8 mouse cellular contexts compared by ENCODE assay signal in genomic region chr17:53478066-53478857, GRCm38 (mm10). TPM values are rescaled to one million over a fixed set of nuclear protein-coding genes. Genes with fewer than 3 reads are reported as not detected.
A peak's percentile ranks its signal among the peaks of the same experiment; 100 is the strongest.
DNase-seq lines count a peak whose midpoint lies in the region; ATAC-seq and TF ChIP-seq lines count a peak whose summit lies in the region.

No protein-coding gene starts in this region.

- no peak for ATAC-seq in forebrain, embryonic 15.5 days (replicated peaks)
- peak; percentile 24; the same call in 1 of the 2 replicates for ATAC-seq in liver, embryonic 14.5 days (ENCODE audit: insufficient read depth)
- no peak; the same call in 1 of the 2 replicates for ATAC-seq in stomach, postnatal 0 days (ENCODE audit: low FRiP score, low TSS enrichment)

- peak; percentile 45 for DNase-seq in cerebellum, adult 9-10 months
- no peak for DNase-seq in cerebellum, adult 18-20 months
- no peak for DNase-seq in ES-E14 (ENCODE audit: low read depth, low spot score)
- peak; percentile 12 to 73 (median 13) for DNase-seq in liver, embryonic 14.5 days (ENCODE audit: low read depth in 3 of 3, low spot score in 3 of 3)
- DNase-seq in stomach, postnatal 0 days (ENCODE audit: low spot score) = peak; percentile 16
- no peak for DNase-seq in adrenal gland, postnatal 4 days (ENCODE audit: low spot score in 2 of 2)
- no peak for DNase-seq in adrenal gland, adult 2 months

- H3K27me3 ChIP-seq in forebrain, embryonic 15.5 days = no peaks in the 10 kb centered on the region
- H3K27me3 ChIP-seq in liver, embryonic 14.5 days (ENCODE audit: control insufficient read depth, insufficient read depth, low read length) = no peaks in the 10 kb centered on the region
- no peaks in the 10 kb centered on the region for H3K27me3 ChIP-seq in stomach, postnatal 0 days (ENCODE audit: control insufficient read depth, insufficient read depth, low read length)

- 6% methylated on average over 15 of the region's 15 CpGs for WGBS in forebrain, embryonic 15.5 days
- WGBS in liver, embryonic 14.5 days (ENCODE audit: insufficient replicate concordance) = 7% methylated on average over 15 of the region's 15 CpGs
- 3% methylated on average over 15 of the region's 15 CpGs for WGBS in stomach, postnatal 0 days

- peak overlapping the region; percentile 87 for H3K4me2 ChIP-seq in forebrain, embryonic 15.5 days (replicated peaks)
- peak overlapping the region; percentile 97 for H3K4me2 ChIP-seq in liver, embryonic 14.5 days (ENCODE audit: low read depth)
- peak overlapping the region; percentile 70 for H3K4me2 ChIP-seq in stomach, postnatal 0 days (replicated peaks; ENCODE audit: low read depth)

- peak overlapping the region; percentile 93 for H3K9ac ChIP-seq in ES-E14 (ENCODE audit: insufficient read depth, low read depth, low read length, poor library complexity, severe bottlenecking)
- peak overlapping the region; percentile 94 for H3K9ac ChIP-seq in forebrain, embryonic 15.5 days (replicated peaks)
- peak overlapping the region; percentile 97 for H3K9ac ChIP-seq in liver, embryonic 14.5 days (replicated peaks)
- peak overlapping the region; percentile 84 for H3K9ac ChIP-seq in stomach, postnatal 0 days (ENCODE audit: low read length)

- TF ChIP-seq CTCF in liver, embryonic 14.5 days (IDR thresholded peaks at IDR 0.05; ENCODE audit: low read depth) = no peak
- TF ChIP-seq CTCF in stomach, postnatal 0 days (IDR thresholded peaks at IDR 0.05; ENCODE audit: low read depth) = no peak

- TF ChIP-seq EP300 in liver, embryonic 14.5 days (IDR thresholded peaks at IDR 0.05; ENCODE audit: low read depth) = no peak
- TF ChIP-seq EP300 in stomach, postnatal 0 days (optimal IDR thresholded peaks at IDR 0.05) = no peak

- H3K4me3 ChIP-seq in ES-E14 (ENCODE audit: insufficient read depth in 1 of 2, low read depth in 1 of 2, low read length in 2 of 2, poor library complexity in 1 of 2, severe bottlenecking in 1 of 2) = peak overlapping the region; percentile 88 to 94
- peak overlapping the region; percentile 89 for H3K4me3 ChIP-seq in forebrain, embryonic 15.5 days
- peak overlapping the region; percentile 85 to 96 for H3K4me3 ChIP-seq in liver, embryonic 14.5 days (ENCODE audit: insufficient read depth in 1 of 2, low read depth in 2 of 2, low read length in 2 of 2)
- H3K4me3 ChIP-seq in stomach, postnatal 0 days (ENCODE audit: low read depth, low read length) = peak overlapping the region; percentile 97

- no peaks in the 10 kb centered on the region for H3K9me3 ChIP-seq in ES-E14 (ENCODE audit: control insufficient read depth, insufficient read depth, low read depth, low read length)
- H3K9me3 ChIP-seq in forebrain, embryonic 15.5 days = no peaks in the 10 kb centered on the region
- H3K9me3 ChIP-seq in liver, embryonic 14.5 days (ENCODE audit: control insufficient read depth, low read length) = no peaks in the 10 kb centered on the region
- no peaks in the 10 kb centered on the region for H3K9me3 ChIP-seq in stomach, postnatal 0 days (ENCODE audit: control insufficient read depth, low read length)

- no peaks in the 10 kb centered on the region for H3K36me3 ChIP-seq in ES-E14 (ENCODE audit: control insufficient read depth, insufficient read depth, low read length, poor library complexity, severe bottlenecking)
- no peaks in the 10 kb centered on the region for H3K36me3 ChIP-seq in forebrain, embryonic 15.5 days
- no peaks in the 10 kb centered on the region for H3K36me3 ChIP-seq in liver, embryonic 14.5 days (replicated peaks; ENCODE audit: control insufficient read depth, insufficient read depth, low read depth)
- no peaks in the 10 kb centered on the region for H3K36me3 ChIP-seq in stomach, postnatal 0 days (ENCODE audit: control insufficient read depth, insufficient read depth, low read length)

- H3K27ac ChIP-seq in ES-E14 (ENCODE audit: insufficient read depth, low read depth, low read length, poor library complexity, severe bottlenecking) = peak overlapping the region; percentile 96
- H3K27ac ChIP-seq in forebrain, embryonic 15.5 days (replicated peaks) = peak overlapping the region; percentile 99
- H3K27ac ChIP-seq in liver, embryonic 14.5 days = peak overlapping the region; percentile 97
- H3K27ac ChIP-seq in stomach, postnatal 0 days (replicated peaks) = peak overlapping the region; percentile 100

- H3K4me1 ChIP-seq in ES-E14 (ENCODE audit: control insufficient read depth in 2 of 2, insufficient read depth in 2 of 2, low read length in 2 of 2, poor library complexity in 1 of 2) = peaks cover 8 to 11% of the 10 kb centered on the region in 2 experiments; a peak in 3 of 4 replicates
- H3K4me1 ChIP-seq in forebrain, embryonic 15.5 days = peaks cover 28% of the 10 kb centered on the region
- H3K4me1 ChIP-seq in liver, embryonic 14.5 days (replicated peaks; ENCODE audit: control insufficient read depth in 2 of 2, insufficient read depth in 2 of 2, low read length in 1 of 2) = peaks cover 13 to 15% of the 10 kb centered on the region in 2 experiments
- H3K4me1 ChIP-seq in stomach, postnatal 0 days (replicated peaks; ENCODE audit: control insufficient read depth, insufficient read depth) = no peaks in the 10 kb centered on the region

- in situ Hi-C loops in ES-E14 (cut with MboI; ENCODE audit: low sequenced_read_pairs in 2 of 2, unreplicated experiment in 2 of 2) = no loop called here

TF ChIP-seq in ES-E14, 5 proteins besides CTCF, POLR2A, EP300 and RAD21:
- no peak for TF ChIP-seq CHD2 (IDR thresholded peaks at IDR 0.05; ENCODE audit: low read depth, low read length)
- no peak for TF ChIP-seq ZNF384 (IDR thresholded peaks at IDR 0.05; ENCODE audit: low read depth, low read length)
- no peak for TF ChIP-seq ZC3H11A (IDR thresholded peaks at IDR 0.05; ENCODE audit: borderline replicate concordance, low read depth, low read length)
- no peak for TF ChIP-seq MAFK (IDR thresholded peaks at IDR 0.05; ENCODE audit: insufficient read depth, low read depth, low read length)

RNA-seq across cellular contexts. Expression of gene Rab5a, which starts 0.8 kb away (rescaled TPM):
- 32.7 and 50.5 TPM in 2 replicates for total RNA-seq in ES-E14 (2012; rRNA removed)
- polyA plus RNA-seq in forebrain, embryonic 15.5 days (2015; fragmentation: Nextera tagmentation; extraction: Ambion mirVana) = 103 and 114 TPM in 2 replicates
- 6.8 and 14.1 TPM in 2 replicates for polyA plus RNA-seq in liver, embryonic 14.5 days (2012; rRNA removed)
- 28.3 and 28.4 TPM in 2 replicates for polyA plus RNA-seq in liver, embryonic 14.5 days (2014; fragmentation: Nextera tagmentation; extraction: Ambion mirVana)
- polyA plus RNA-seq in stomach, postnatal 0 days (2015; fragmentation: Nextera tagmentation; extraction: Ambion mirVana) = 108 and 109 TPM in 2 replicates
- total RNA-seq in adrenal gland, postnatal 4 days (2021) = 10 to 100 TPM; 98.4 to 99.4 TPM
- total RNA-seq in adrenal gland, adult 2 months (2021) = 10 to 100 TPM; 89.3 to 93.3 TPM
- 2.9 and 3.1 TPM in 2 replicates for polyA plus RNA-seq in adrenal gland, adult 2 months (2012; rRNA removed)

RNA-seq across cellular contexts. Expression of gene Efhb, which starts 15.1 kb away (rescaled TPM):
- total RNA-seq in ES-E14 (2012; rRNA removed) = 0.40 and 0.85 TPM in 2 replicates
- 0.72 and 0.93 TPM in 2 replicates for polyA plus RNA-seq in forebrain, embryonic 15.5 days (2015; fragmentation: Nextera tagmentation; extraction: Ambion mirVana)
- 0.01 TPM in 2 replicates for polyA plus RNA-seq in liver, embryonic 14.5 days (2012; rRNA removed)
- not detected in 2 replicates for polyA plus RNA-seq in liver, embryonic 14.5 days (2014; fragmentation: Nextera tagmentation; extraction: Ambion mirVana)
- polyA plus RNA-seq in stomach, postnatal 0 days (2015; fragmentation: Nextera tagmentation; extraction: Ambion mirVana) = 0.44 and 0.46 TPM in 2 replicates
- total RNA-seq in adrenal gland, postnatal 4 days (2021) = 1 to 10 TPM; 1.4 to 1.5 TPM
- total RNA-seq in adrenal gland, adult 2 months (2021) = under 1 TPM; 0.46 to 0.59 TPM
- 0.03 TPM in 1 of 2 replicates, not detected in the other for polyA plus RNA-seq in adrenal gland, adult 2 months (2012; rRNA removed)

Comparison
In these comparisons a context has a peak if more than half of its experiments do, and no peak if none do; other contexts are left out.
1. DNase-seq: peak in cerebellum, adult 9-10 months (single experiment), liver, embryonic 14.5 days (3 of 3) and stomach, postnatal 0 days (single experiment); none in cerebellum, adult 18-20 months (0 of 2), ES-E14 (single experiment), adrenal gland, postnatal 4 days (0 of 2) and adrenal gland, adult 2 months (single experiment).
2. Peak in every context shown above with its lines, with median percentiles within 50 percentile points of each other: H3K27ac ChIP-seq, H3K4me3 ChIP-seq, H3K9ac ChIP-seq and H3K4me2 ChIP-seq.